Mouse (Mus musculus) thymus, postnatal 36 days (tissue): ENCODE results near the gene Fance.

Source experiments
- DNase-seq, 2 experiments: peaks; one replicate each; pipeline ENCODE4 v3.0.0; 2022; ENCODE audit warnings: mixed read lengths in 2 of 2

The Fance gene

DNA sequence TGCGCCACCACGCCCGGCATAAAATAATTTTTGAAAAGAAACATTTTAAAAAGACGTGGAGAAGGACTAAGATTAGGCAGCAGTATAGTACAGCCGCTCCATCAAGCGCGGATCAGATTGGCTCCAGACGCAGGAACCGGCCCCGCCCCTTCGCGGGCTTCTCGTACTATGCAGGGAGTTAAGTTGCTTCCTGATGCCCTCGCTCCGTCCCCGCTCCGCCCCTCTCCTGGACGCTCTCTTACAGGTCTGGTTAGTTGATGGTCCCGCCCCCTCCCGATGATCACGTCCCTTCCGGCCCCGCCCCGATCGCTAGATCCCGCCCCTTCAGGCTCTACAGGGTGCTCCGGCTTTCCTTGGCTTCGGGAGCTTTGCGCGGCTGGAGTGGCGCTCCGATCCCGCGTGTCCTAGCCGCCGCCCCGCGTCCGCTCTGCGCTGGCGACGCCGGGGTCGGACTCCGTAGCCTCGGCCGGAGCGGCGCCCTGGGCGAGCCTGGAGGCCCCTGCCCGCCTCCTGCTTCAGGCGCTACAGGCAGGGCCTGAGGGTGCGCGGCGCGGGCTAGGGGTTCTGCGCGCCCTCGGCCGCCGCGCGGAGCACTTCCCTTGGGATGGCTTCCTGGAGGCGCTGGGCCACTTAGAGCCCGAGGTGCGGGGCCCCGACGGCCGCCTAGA, at the start of gene Fance:
TSS of gene Fance (plus strand) at position 308 of the 668 bp plus-strand sequence.
- DNase-seq: peak; percentile 94 to 97

DNA sequence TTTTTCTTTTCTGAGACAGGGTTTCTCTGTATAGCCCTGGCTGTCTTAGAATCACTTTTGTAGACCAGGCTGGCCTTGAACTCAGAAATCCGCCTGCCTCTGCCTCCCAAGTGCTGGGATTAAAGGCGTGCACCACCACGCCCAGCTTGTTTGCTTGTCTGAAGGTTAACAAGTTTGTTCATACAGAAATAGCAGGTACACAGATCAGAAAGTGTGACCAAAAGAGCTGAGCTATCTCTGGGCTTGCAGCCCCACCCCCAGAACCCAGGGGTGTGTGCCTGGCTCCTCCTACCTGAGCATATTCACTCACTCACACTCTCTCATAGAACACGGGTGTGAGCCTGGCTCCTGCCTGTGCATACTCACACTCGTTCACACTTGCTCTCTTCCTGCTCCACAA, 46.1 kb upstream of the Fance start:
- DNase-seq: no peak

DNA sequence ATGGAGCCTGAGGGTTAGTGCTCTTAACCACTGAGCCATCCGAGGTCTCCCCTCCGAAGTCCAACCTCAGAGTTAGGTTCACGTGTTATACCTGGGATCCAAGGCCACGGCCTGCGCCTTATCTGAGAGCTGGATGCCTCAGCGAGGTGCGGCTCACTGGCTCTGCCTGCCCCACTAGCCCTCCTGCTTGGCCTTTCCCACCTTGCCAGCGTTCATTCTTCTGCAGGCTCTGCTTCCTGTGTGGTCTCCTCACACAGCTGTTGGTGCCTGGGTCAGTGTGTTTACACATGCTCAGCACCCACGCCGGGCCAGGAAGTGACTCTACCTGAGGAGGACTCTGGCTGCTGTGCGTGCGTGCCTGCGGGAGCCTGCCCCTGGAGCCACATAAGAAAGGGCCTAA, 43.2 kb upstream of the Fance start:
- DNase-seq: peak; percentile 34 to 61

- DNase-seq: no peak
Measured at GRCm38 (mm10) chr17:28271537-28272266, 41.6 kb upstream of the Fance start.

DNA sequence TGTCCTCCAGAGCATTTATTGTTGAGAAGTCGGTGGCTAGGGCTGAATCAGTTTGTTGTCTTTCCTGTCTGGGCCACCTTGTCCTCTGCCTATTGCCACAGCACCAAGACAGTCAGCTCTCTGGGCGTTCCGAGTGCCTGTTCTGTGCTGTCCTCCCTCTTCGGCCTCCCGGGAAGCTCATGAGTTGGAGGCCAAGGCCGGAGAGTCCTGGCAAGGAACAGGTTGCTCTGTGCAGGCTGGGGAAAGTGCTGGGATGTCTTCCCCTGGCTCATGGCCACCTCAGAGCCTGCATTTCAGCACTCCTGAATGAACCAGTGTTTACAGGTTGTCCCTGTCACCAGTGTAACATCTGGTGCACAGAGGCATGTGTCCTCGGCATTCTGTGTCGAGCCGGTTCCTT, 41.0 kb upstream of the Fance start:
- DNase-seq: no peak

DNA sequence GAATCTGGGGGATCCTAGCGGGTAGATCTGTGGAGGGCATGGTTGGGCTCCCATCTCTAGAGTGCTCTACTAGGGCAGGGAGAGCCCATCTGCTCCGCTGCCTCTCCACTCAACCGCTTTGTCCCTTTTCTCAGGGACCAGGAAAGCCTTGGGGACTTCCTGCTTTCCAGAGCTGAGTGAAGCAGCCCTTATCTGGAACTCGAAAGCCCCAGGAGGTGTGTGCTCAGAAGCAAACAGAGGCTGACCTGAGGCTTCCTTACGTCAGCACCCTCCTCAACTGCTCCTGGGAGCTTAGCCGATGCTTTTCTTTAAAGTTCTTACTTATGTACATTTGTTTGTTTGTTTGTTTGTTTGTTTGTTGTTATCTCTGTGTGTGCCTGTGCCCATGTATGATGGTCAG, 40.5 kb upstream of the Fance start:
- DNase-seq: no peak

DNA sequence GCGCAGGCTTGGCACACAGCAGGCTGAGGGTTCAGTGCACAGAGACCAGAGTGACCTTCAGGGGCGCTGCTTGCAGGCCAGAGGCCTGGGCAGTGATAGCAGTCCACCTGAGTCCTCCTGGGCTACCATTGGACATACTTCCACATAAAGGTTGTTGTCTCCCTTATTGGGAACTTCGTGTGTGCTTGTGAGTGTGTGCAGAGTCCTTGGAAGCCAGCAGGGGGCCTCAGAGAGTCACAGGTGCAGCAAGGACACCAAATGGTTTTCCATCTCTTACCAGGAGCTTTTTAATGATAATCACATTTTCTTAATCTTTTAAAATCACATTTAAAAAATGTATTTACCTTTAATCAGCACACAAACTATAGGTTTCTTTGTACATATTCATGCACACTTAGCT, 38.6 kb upstream of the Fance start:
- peak in 1 of 2 experiments; percentile 43 for DNase-seq

DNA sequence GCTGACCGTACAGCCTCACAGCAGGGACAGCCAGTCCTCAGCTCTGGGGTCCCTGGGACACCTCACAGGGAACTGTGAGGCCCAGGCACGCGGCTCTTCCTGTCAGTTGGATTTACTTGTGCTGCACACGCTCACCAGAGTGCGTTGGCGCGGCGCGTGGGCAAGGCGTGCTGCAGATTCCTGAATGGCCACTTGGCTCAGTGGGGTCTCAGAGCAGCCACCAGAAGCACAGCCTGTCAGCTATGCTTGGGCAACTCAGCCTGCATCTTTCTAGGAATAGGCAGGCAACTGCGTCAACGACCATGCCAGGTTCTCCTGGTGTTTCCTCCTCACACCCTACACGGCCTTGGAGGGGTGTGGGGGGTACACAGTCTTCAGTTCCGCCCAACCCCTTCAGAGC, 36.1 kb upstream of the Fance start:
- no peak for DNase-seq

- DNase-seq: no peak
Measured at GRCm38 (mm10) chr17:28277721-28278120, 35.6 kb upstream of the Fance start.

DNA sequence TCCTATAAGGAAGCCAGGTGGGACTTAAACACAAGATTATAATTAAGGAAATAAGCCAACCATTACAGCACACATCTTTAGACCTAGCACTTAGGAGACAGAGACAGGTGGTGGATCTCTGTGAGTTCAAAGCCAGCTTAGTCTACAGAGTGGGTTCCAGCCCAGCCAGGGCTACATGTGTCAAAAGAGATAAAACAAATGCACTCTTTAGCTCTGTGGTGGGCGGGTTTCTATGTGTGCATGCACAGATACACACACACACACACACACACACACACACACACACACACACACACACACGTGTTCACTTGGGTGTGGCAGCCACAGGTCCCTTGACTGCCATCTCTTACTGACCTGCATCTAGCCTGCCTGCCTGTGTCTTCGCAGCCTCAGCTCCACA, 35.2 kb upstream of the Fance start:
- DNase-seq: no peak

- no peak for DNase-seq
Measured at GRCm38 (mm10) chr17:28279236-28279635, 34.1 kb upstream of the Fance start.

DNA sequence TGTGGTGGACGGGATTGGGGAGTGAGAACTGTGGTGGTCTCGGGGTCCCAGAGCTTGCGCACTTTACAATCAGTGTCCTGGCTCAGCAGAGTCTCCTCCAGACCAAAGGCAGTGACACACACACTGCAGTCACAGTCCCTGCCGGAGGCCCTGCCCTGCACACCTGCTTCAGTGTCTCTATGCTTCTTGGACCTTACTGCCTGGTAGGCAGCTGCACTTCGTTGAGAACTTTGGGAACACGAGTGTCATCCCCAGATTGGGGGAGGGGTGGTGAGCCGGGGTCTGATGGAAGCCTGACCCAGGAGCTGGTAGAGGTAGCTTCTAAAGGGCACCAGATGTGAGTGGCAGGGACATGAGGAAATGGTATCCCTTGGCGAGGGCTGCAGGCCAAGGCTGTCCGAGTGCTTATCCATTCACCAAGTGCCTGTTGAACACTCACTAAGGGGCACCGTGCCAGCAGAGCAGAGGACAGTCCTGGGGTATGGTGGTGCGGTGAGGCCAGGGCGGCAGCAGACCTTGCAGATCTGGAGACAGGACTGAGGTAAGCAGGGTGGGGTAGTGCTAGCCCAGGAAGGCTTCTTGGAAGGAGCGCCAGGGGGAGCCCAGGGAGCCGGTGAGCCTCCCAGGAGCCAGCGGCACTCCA, 33.4 kb upstream of the Fance start:
- no peak for DNase-seq

DNA sequence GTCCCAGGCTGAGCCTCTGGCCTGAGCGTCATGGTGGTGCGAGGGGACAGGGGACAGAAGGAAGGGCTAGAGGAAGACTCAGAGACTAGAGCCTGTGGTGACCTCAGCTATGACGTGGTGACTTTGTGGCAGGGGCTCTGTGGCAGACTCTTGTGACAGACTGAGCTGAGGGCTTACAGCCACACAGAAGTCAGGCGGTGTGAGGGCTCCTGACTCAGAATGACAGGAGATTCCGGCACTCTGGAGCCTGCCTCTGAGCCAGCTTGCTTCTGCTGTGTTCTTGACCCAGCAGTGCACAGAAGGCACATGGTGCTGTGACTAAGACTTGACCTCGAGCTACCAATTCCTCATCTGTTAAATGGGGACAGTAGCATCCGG, 32.9 kb upstream of the Fance start:
- no peak for DNase-seq

DNA sequence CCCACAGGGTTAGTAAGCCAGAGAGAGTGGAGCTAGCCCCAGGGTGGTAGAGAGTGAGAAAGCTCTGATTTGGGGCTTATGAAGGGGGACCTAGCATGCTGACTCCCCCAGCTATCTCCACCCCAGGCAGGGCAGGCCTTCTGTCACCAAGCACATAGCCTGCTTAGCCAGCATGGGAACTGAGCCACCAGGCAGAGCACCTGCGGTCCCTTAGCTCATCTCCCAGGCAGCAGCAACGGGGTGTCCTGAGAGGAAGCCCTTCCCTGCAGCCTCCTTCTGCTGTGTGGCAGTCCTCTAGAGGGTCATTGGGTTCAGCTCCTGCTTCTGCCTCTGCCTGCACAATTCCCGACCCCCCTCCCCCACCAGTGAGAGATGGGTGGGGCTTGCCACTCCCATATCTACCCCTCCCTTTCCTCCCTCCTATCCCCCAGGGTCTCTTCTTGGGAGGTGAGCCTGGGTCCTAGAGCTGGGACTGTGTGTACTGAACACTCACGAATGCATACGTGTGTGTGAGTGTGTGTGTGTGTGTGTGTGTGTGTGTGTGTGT, 32.4 kb upstream of the Fance start:
- DNase-seq: no peak

- DNase-seq: no peak
Measured at GRCm38 (mm10) chr17:28281866-28282441, 31.4 kb upstream of the Fance start.

GRCm38 (mm10) chr17:28283199-28283598, 30.1 kb upstream of the Fance start:
- no peak for DNase-seq

DNA sequence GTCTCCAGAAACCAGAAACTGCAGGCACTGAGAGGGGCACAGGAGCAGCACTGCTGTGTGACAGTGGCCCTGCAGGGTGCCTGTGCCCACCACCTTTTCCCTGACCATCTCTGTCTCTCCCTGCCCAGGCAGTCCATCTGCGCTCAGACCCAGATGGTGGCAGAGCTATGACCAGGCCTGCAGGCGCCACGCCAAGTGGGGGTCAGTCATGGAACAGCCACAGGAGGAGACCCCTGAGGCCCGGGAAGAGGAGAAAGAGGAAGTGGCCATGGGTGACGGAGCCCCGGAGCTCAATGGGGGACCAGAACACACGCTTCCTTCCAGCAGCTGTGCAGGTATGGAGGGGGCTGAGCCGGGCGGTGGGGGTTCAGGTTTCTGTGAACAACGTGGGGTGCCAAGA, 27.2 kb upstream of the Fance start:
- DNase-seq: no peak

DNA sequence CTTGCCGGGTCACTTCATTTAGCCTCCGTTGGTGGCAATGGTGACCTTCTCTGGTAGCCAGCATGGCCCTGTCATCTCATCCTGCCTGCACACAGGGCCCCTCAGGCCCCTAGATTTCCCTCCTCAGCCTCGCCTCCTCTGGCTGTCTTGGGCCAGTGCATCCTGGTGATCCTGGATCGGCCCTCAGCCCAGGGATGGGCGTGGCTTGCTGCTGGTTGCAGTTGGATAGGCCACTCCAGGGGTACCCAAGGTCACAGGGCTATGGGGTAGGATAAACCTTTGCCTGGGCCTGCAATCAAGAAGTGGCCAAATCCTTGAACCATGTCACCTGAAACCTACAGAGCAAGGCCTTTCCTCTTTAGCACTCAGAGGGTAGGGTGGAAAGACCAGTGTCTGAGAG, 26.4 kb upstream of the Fance start:
- DNase-seq: no peak

- DNase-seq: no peak
Measured at GRCm38 (mm10) chr17:28287578-28287977, 25.7 kb upstream of the Fance start.

- peak; percentile 55 to 61 for DNase-seq
Measured at GRCm38 (mm10) chr17:28287980-28288379, 25.3 kb upstream of the Fance start.

- DNase-seq: no peak
Measured at GRCm38 (mm10) chr17:28290262-28290661, 23.1 kb upstream of the Fance start.

GRCm38 (mm10) chr17:28290671-28291070, 22.6 kb upstream of the Fance start:
- DNase-seq: no peak

GRCm38 (mm10) chr17:28291346-28291745, 22.0 kb upstream of the Fance start:
- no peak for DNase-seq

GRCm38 (mm10) chr17:28293716-28294115, 19.6 kb upstream of the Fance start:
- DNase-seq: no peak
